Mouse (Mus musculus): ENCODE measurements around the gene Paox. TPM values are rescaled to one million over a fixed set of nuclear protein-coding genes. Genes with fewer than 3 reads are reported as not detected.

Paox gene
- 7.7 and 9.6 TPM in 2 replicates for polyA plus RNA-seq (2015; fragmentation: Nextera tagmentation; extraction: Ambion mirVana)

DNA sequence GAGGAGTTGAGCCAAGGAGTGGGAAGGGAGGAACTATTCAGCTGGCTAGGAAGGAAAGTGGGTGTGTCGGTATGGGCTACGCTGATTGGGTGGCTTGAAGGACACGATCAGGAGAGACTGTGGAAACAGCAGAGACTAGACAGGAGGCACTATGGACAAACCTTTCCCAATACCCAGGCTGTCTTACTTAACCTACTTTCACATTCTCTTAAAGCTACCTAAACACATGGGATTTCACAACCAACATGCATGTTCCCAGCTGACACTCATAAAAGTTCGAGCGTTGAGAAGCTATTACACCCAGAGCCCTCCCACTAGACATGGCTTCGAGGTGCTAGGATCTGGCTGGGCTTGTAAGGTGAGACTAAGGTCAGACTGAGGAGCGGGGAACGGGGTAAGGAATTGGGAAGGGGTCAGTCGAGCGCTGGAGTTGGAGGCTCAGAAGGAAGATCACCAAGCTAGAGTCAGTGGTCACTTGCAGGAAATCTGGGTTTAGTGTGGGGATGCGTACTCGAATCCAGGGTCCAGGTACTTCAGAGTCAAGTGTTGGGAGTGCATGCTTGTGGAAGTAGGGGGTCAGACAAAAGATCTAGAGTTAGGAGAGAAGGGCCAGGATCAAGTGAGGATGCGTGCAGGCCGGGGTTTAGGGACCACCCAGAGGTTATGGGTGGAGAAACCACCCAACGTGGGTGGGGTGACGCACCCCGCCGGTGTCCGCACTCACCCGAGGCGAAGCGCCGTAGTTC, at the start of gene Paox:
TSS of gene Paox (plus strand) at position 217 of the 746 bp plus-strand sequence.
- peak within 1 kb of the TSS; percentile 91 for H3K27ac ChIP-seq (replicated peaks)
- H3K9ac ChIP-seq: peak within 1 kb of the TSS; percentile 90
- 4% methylated on average over 23 of the region's 23 CpGs for WGBS
- H3K9me3 ChIP-seq: no peaks in the 10 kb centered on the region
- peak; percentile 69 for ATAC-seq (ENCODE audit: low FRiP score, low read depth)
- H3K4me2 ChIP-seq: peak within 1 kb of the TSS; percentile 83
- peaks cover 15% of the 10 kb centered on the region for H3K36me3 ChIP-seq
- H3K27me3 ChIP-seq: no peaks in the 10 kb centered on the region
- H3K4me1 ChIP-seq (replicated peaks): peaks cover 16% of the 10 kb centered on the region
- peak within 1 kb of the TSS; percentile 90 for H3K4me3 ChIP-seq

DNA sequence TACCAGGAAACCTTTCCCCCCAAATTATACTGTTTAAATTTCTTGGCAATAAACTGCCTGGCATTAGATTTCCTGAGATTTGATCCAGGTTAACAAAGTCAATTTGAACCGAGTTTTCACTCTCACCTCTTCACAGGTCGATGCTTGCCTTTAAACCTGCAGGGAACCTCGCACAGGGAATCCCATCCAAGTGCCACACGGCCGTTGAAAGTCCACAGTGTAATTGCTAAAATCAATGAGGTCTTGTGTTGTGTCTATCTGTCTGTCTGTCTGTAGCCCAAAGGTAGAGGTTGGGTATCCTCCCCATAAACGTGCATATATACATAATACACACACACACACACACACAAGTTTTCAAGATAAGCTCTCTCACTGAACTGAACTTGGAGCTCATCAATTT, 48.2 kb upstream of the Paox start:
- Histone ChIP-seq H3K27me3 (peaks cover 19% of the 10 kb centered on the region; the same call in 1 of the 2 replicates), H3K4me3 (no peak overlapping the region), H3K27ac (replicated peaks) (no peak overlapping the region), H3K9ac (no peak overlapping the region), H3K36me3 (peaks cover 21% of the 10 kb centered on the region; the same call in 1 of the 2 replicates), H3K4me2 (no peak overlapping the region), H3K4me1 (replicated peaks) (no peaks in the 10 kb centered on the region), H3K9me3 (no peaks in the 10 kb centered on the region)
- WGBS: 75% methylated on average over 6 of the region's 6 CpGs
- no peak for ATAC-seq (ENCODE audit: low FRiP score, low read depth)

DNA sequence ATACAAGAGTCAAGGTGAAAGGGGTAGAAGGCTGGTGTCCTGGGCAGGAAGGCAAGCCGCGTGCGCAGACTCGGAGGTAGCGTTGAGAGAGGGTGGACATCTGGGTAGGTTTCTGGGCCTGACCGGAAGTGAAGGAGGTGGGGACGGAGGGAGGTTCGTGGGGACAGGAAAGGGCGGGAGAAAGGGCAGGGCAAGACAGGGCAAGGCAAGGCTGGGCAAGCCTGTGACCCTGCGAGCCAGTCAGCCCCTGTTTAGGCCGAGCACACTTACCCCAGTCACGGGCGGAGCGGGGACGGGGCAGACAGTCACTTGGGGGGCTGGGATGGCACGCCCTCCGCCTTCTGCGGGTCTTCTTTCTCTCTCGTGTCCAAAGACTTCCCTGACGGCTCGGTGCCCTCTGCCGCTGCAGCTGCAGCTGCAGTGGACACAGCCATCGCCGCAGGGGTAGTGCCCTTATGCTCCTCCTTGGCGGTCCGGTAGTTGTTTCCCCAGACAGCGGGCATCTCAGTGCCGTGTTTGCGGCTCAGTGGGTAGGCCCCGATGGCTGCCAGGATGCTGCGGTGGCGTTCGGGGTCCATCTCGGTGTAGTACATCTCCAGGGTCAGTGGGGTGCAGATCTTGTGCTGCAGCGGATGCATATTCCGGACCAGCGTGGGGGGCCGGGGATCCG, 45.4 kb upstream of the Paox start:
- WGBS: 32% methylated on average over 39 of the region's 39 CpGs
- Histone ChIP-seq H3K36me3 (peaks cover 34% of the 10 kb centered on the region), H3K4me1 (replicated peaks) (no peaks in the 10 kb centered on the region), H3K9me3 (no peaks in the 10 kb centered on the region), H3K27me3 (0 out of 2 replicates have a peak, but pooled peaks cover 5% of the 10 kb centered on the region), H3K27ac (replicated peaks) (no peak overlapping the region), H3K4me3 (peak overlapping the region; percentile 9; the same call in 1 of the 2 replicates), H3K9ac (no peak overlapping the region), H3K4me2 (peak overlapping the region; percentile 42)
- peak; percentile 29; the same call in 1 of the 2 replicates for ATAC-seq (ENCODE audit: low FRiP score, low read depth)

DNA sequence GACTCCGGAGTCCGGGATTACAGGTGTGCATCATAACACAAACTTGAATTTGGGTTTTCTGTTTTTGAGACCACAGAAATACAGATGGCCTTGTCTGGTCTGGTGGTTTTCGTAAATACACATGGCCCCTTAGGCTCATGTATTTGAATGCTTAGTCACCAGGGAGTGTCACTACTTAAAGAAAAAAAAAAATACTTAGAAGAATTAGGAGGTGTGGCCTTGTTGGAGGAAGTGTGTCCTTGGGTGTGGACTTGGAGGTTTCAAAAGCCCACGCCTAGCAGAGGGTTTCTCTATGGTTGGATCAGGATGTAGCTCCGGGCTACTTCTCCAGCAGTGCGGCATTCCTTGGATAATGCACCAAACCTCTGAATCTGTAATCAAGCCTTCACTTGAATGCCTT, 37.9 kb upstream of the Paox start:
- no peak for ATAC-seq (ENCODE audit: low FRiP score, low read depth)
- no peaks in the 10 kb centered on the region for H3K27me3 ChIP-seq
- no peaks in the 10 kb centered on the region for H3K9me3 ChIP-seq
- H3K4me3 ChIP-seq: no peak overlapping the region
- H3K9ac ChIP-seq: no peak overlapping the region
- 82% methylated on average over 6 of the region's 6 CpGs for WGBS
- H3K4me1 ChIP-seq (replicated peaks): peaks cover 21% of the 10 kb centered on the region
- peaks cover 10% of the 10 kb centered on the region for H3K36me3 ChIP-seq
- H3K27ac ChIP-seq (replicated peaks): no peak overlapping the region
- H3K4me2 ChIP-seq: no peak overlapping the region

DNA sequence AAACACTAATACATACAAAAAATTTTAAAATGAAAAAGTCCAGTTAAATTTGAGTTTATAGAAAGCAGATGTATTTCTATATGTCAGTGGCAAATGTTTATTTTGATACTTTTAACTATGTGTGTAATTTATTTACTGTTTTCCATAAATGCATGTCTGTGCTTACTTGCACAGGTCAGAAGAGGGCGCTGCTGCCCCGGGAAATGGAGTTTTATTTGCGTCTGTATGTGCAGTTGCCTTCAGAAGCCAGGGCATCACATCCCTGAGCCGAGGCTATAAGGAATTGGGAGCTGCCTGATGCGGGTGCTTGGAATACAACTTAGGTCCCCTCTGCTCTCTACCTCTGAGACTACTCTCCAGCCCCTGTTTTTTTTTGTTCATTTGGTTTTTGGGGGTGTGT, 36.9 kb upstream of the Paox start:
- no peak overlapping the region for H3K9ac ChIP-seq

DNA sequence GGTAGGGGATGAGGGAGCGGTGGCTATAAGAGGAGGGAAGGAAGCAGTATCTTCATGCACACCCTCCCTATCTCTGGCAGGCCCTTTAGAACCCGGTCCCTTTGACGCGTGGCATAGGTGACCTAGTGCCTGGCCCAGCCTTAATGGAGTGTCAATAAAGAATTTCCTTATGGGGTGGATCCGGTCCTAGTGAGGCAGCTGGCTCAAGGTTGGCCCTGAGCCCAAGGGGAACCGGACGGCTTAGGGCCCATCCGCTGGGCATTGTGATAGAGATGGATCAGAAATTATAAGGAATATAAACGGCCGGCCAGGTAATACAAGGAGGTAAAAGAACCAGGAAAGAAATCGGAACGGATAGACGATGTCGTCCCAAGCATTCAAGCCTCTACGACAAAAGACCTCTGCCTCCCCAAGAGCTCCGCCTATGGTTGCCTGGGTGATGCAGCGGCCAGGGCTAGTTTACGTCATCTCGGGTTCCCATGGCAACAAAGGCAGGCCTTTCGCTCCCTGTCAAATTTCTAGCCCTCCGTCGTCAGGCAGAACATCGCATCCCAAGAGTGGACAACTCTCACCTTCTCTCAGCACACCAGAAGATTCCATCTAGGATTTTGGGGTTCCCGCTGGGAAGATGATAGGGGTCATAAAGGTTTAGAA, 35.0 kb upstream of the Paox start:
- WGBS: 2% methylated on average over 24 of the region's 24 CpGs
- Histone ChIP-seq H3K4me2 (peak overlapping the region; percentile 64), H3K36me3 (no peaks in the 10 kb centered on the region), H3K4me1 (replicated peaks) (peaks cover 25% of the 10 kb centered on the region), H3K9ac (peak overlapping the region; percentile 79), H3K4me3 (peak overlapping the region; percentile 49), H3K27ac (replicated peaks) (peak overlapping the region; percentile 88), H3K9me3 (no peaks in the 10 kb centered on the region), H3K27me3 (no peaks in the 10 kb centered on the region)
- peak; percentile 81 for ATAC-seq (ENCODE audit: low FRiP score, low read depth)

More for the DNA sequence above, 36.9 kb upstream of the Paox start:
- no peaks in the 10 kb centered on the region for H3K27me3 ChIP-seq
- H3K4me3 ChIP-seq: no peak overlapping the region
- 9% methylated on average over 5 of the region's 5 CpGs for WGBS
- no peak overlapping the region for H3K4me2 ChIP-seq
- no peak for ATAC-seq (ENCODE audit: low FRiP score, low read depth)
- 0 out of 2 replicates have a peak overlapping the region, but pooled peaks have one; percentile 88 for H3K27ac ChIP-seq (replicated peaks)
- H3K4me1 ChIP-seq (replicated peaks): peaks cover 25% of the 10 kb centered on the region
- peaks cover 2% of the 10 kb centered on the region; the same call in 1 of the 2 replicates for H3K36me3 ChIP-seq
- H3K9me3 ChIP-seq: no peaks in the 10 kb centered on the region

DNA sequence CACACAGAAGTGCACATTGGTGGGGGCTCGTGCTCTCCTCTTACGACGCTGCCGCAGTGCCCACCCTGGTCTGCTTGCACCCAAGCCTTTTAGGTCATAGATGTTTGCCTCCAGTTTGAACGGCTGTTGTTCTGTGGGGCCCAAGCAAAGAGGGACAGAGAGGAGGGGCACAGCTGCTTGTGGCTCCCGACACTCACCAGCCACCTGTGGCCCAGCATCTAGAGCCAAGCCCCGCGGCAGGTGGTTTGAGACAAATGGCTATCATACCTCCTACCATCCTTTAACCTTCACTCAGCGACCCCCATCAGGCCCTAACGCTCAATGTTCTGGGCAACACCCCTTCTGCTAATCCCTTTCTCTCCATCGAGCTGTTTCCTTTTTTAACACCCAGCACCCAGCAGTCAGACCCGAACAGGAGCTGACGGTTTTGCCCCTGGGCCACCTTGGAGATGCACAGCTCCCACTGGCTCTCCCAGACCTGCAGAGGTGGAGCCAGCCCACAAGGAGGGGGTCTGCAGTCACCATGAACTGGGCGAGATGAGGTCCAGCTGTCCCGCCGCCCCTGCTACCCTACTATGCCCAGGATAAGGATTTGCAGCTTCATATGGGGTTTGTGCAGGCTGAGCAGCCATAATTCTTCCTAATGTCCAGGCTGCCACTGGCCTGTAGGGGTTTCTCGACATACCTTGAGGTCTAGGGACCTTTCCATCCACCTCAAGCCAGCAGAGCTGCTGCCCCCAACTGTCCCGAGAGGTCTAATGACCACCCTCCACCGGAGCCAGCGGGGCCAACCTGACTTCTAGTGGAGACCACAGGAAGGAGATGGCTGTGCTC, 34.0 kb upstream of the Paox start:
- H3K9ac ChIP-seq: peak overlapping the region; percentile 79
- peak overlapping the region; percentile 88 for H3K27ac ChIP-seq (replicated peaks)
- H3K4me2 ChIP-seq: peak overlapping the region; percentile 64
- ATAC-seq (ENCODE audit: low FRiP score, low read depth): peak; percentile 44
- no peaks in the 10 kb centered on the region for H3K36me3 ChIP-seq
- no peaks in the 10 kb centered on the region for H3K27me3 ChIP-seq
- peak overlapping the region; percentile 49 for H3K4me3 ChIP-seq
- 7% methylated on average over 20 of the region's 20 CpGs for WGBS
- no peaks in the 10 kb centered on the region for H3K9me3 ChIP-seq
- peaks cover 25% of the 10 kb centered on the region for H3K4me1 ChIP-seq (replicated peaks)

DNA sequence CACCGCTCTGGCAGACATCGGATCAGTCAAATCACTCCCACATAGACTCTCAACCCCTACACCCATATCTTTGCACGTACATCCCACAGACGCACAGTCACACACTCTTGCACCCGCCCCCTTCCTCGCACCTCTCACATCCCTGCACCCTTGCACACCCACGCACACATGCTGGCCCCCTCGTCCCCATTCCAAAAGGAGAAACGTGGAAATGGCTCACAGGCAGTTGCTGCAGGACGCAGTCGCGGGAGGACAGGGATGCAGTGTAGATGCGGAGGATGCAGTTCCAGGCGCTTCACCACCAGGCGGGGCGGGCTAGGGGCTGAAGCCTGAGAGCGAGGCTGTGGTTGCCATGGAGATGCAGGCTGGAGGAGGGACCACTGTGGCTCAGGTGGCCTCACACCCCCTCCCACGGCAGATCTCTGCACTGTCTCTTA, 33.3 kb upstream of the Paox start, which contains the start of gene Caly:
TSS of gene Caly (minus strand) at position 307 of the 437 bp plus-strand sequence.
- Histone ChIP-seq H3K27ac (replicated peaks) (peak within 1 kb of the TSS; percentile 88), H3K9ac (peak within 1 kb of the TSS; percentile 79), H3K4me2 (peak within 1 kb of the TSS; percentile 64), H3K9me3 (no peaks in the 10 kb centered on the region), H3K4me1 (replicated peaks) (peaks cover 25% of the 10 kb centered on the region), H3K4me3 (peak within 1 kb of the TSS; percentile 49), H3K36me3 (no peaks in the 10 kb centered on the region), H3K27me3 (no peaks in the 10 kb centered on the region)
- ATAC-seq (ENCODE audit: low FRiP score, low read depth): peak; percentile 88
- 2% methylated on average over 18 of the region's 18 CpGs for WGBS

DNA sequence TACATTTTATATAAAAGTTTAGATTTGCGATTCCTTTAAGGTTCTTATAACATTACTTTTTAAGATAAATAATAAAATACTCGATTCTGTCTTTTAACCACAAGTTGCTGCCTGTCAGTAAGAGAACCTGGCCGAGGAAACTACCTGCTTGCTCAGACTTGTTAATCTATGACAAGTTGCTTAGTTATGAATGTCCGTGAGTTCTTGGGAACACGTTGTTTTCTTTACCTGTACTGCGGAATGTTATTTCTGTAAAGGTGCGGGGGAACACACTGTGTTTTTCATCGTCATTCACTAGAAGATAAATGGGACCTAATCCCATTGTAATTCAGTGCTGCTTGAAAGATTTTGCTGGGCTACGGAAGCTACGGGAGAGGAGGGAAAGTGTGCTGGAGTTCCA, 25.0 kb upstream of the Paox start:
- no peaks in the 10 kb centered on the region for H3K27me3 ChIP-seq
- no peak overlapping the region for H3K4me3 ChIP-seq
- no peaks in the 10 kb centered on the region for H3K9me3 ChIP-seq
- H3K9ac ChIP-seq: no peak overlapping the region
- H3K27ac ChIP-seq (replicated peaks): no peak overlapping the region
- WGBS: 76% methylated on average over 10 of the region's 10 CpGs
- H3K4me1 ChIP-seq (replicated peaks): no peaks in the 10 kb centered on the region
- H3K4me2 ChIP-seq: no peak overlapping the region
- H3K36me3 ChIP-seq: no peaks in the 10 kb centered on the region
- ATAC-seq (ENCODE audit: low FRiP score, low read depth): no peak

DNA sequence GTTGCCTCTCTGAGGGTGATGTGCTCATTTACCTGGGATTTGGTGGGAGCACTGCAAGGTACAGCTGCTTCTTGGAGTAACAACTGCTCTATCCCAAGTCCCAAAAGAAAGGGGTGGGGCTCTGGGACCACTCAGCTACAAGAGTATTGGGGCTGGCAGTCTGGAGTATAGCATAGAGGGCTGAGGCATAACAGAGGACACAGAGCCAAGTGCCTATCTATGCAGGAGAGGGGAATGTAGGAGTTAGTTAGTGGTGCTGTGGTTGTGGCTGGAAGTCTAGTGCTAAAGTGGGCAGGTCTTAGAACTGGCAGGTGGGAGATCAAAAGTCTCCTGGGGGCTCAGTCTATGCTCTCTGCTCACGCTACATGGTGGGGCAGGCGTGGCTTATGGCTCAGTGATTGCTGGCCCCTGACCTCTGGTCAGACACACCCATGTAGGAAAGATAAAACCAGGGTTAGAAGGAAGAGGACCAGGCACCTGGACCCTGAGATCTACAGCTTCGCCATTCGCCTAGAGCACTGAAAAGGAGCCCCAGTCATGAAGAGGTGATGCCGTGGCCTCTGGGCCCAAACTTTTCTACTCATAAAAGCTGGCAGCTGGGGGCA, 22.6 kb upstream of the Paox start, which contains the start of gene Prap1:
TSS of gene Prap1 (plus strand) at position 472 of the 605 bp plus-strand sequence.
- no peak for ATAC-seq (ENCODE audit: low FRiP score, low read depth)
- no peaks in the 10 kb centered on the region for H3K27me3 ChIP-seq
- H3K9ac ChIP-seq: no peak within 1 kb of the TSS
- no peak within 1 kb of the TSS for H3K27ac ChIP-seq (replicated peaks)
- H3K4me2 ChIP-seq: no peak within 1 kb of the TSS
- no peaks in the 10 kb centered on the region for H3K9me3 ChIP-seq
- no peak within 1 kb of the TSS for H3K4me3 ChIP-seq
- H3K4me1 ChIP-seq (replicated peaks): no peaks in the 10 kb centered on the region
- H3K36me3 ChIP-seq: no peaks in the 10 kb centered on the region
- WGBS: 68% methylated on average over 5 of the region's 5 CpGs

DNA sequence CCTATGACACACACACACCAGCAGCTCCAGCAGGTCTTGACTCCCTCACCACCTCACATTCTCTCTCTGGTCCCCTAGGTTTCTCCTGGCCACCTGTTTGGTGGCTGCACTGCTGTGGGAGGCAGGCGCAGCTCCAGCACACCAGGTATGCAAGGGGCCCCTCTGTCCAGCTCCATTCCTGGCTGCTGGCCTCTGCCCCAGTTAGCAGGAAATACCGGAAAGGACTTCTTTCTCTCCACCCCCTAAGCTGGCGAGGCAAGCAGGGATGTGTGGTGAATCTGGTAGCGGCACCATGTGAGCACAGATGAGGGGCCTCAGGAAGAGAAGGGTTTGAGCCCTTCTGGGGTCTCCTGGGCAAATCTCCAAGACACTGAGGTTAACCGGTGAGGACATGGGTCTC, 20.6 kb upstream of the Paox start:
- no peak overlapping the region for H3K9ac ChIP-seq
- WGBS: 74% methylated on average over 5 of the region's 5 CpGs
- no peaks in the 10 kb centered on the region for H3K36me3 ChIP-seq
- no peaks in the 10 kb centered on the region for H3K27me3 ChIP-seq
- H3K4me1 ChIP-seq (replicated peaks): no peaks in the 10 kb centered on the region
- H3K9me3 ChIP-seq: no peaks in the 10 kb centered on the region
- no peak for ATAC-seq (ENCODE audit: low FRiP score, low read depth)
- no peak overlapping the region for H3K4me3 ChIP-seq
- no peak overlapping the region for H3K4me2 ChIP-seq
- no peak overlapping the region for H3K27ac ChIP-seq (replicated peaks)
